Mouse (Mus musculus) heart, postnatal 0 days (tissue): ENCODE data around the gene Sp7. TPM values are rescaled to one million over a fixed set of nuclear protein-coding genes. Genes with fewer than 3 reads are reported as not detected.
A peak's percentile ranks its signal among the peaks of the same experiment; 100 is the strongest.

ENCODE experiments used
- ATAC-seq: fragments of 200-750 bp; cut with Nextera tagmentation; 2 replicates; pipeline ENCODE4 v1.8.0; 2017; ENCODE audit warnings: low read depth, moderate number of reproducible peaks, moderate library complexity; ENCODE audit not compliant: insufficient read depth
- DNase-seq: peaks from one replicate; pipeline ENCODE4 v3.0.0-alpha.2; 2016; ENCODE audit warnings: low spot score
- H3K27ac ChIP-seq: fragments of 300-500 bp; sonication (generic); 2 replicates; pipeline ENCODE4 v1.5.1; 2014; ENCODE audit warnings: low read depth, mild to moderate bottlenecking
- H3K27me3 ChIP-seq: fragments of 300-500 bp; sonication (generic); 2 replicates; pipeline ENCODE4 v1.6.1; 2014; ENCODE audit warnings: low read length, mixed read lengths; ENCODE audit not compliant: control insufficient read depth, insufficient read depth
- H3K36me3 ChIP-seq: fragments of 300-500 bp; sonication (generic); replicated peaks from 2 replicates; pipeline ENCODE4 v1.6.1; 2014; ENCODE audit warnings: low read length, mixed read lengths; ENCODE audit not compliant: control insufficient read depth, insufficient read depth
- H3K4me1 ChIP-seq: fragments of 300-500 bp; sonication (generic); 2 replicates; pipeline ENCODE4 v1.6.1; 2014; ENCODE audit warnings: antibody characterized with exemption; ENCODE audit not compliant: control insufficient read depth, insufficient read depth
- H3K4me2 ChIP-seq: fragments of 300-500 bp; sonication (generic); 2 replicates; pipeline ENCODE4 v1.6.1; 2014; ENCODE audit warnings: low read depth, mild to moderate bottlenecking, low read length, moderate library complexity
- H3K4me3 ChIP-seq: fragments of 300-500 bp; sonication (generic); 2 replicates; pipeline ENCODE4 v1.5.1; 2014; ENCODE audit warnings: low read depth, low read length
- H3K9ac ChIP-seq: fragments of 300-500 bp; sonication (generic); replicated peaks from 2 replicates; pipeline ENCODE4 v1.6.1; 2014; ENCODE audit warnings: low read depth, low read length, mixed read lengths
- H3K9me3 ChIP-seq: fragments of 300-500 bp; sonication (generic); replicated peaks from 2 replicates; pipeline ENCODE4 v1.6.1; 2016; ENCODE audit warnings: low read length; ENCODE audit not compliant: control insufficient read depth
- CTCF ChIP-seq: IDR thresholded peaks from 2 replicates; pipeline ENCODE4 v1.5.1; 2016; ENCODE audit warnings: antibody characterized with exemption, control low read depth, low read depth
- EP300 ChIP-seq: IDR thresholded peaks from 2 replicates; pipeline ENCODE4 v1.6.1; 2016; ENCODE audit warnings: antibody characterized with exemption, low read depth
- WGBS: fragments of 180-500 bp; shearing (Covaris S2); extraction: QIAGEN DNeasy Blood & Tissue Kit; methylation state at CpG from one replicate; pipeline ENCODE4 v1.1.7; 2014; 5-methylcytosine and 5-hydroxymethylcytosine counted together
- polyA plus RNA-seq: library from polyadenylated mRNA; unstranded; fragments of >200 nt; fragmentation: Nextera tagmentation; extraction: Ambion mirVana; gene quantifications from 2 replicates; pipeline ENCODE4 v1.2.1, GENCODE M21; 2015
- total RNA-seq: library from RNA; depleted of rRNA; stranded (reverse); fragments of >200 nt; gene quantifications from 2 replicates; pipeline ENCODE4 v1.2.3, GENCODE M21; 2014; ENCODE audit warnings: low replicate concordance

The Sp7 gene
- total and polyA plus RNA-seq, 2 experiments from 2014 or later: not detected

DNA sequence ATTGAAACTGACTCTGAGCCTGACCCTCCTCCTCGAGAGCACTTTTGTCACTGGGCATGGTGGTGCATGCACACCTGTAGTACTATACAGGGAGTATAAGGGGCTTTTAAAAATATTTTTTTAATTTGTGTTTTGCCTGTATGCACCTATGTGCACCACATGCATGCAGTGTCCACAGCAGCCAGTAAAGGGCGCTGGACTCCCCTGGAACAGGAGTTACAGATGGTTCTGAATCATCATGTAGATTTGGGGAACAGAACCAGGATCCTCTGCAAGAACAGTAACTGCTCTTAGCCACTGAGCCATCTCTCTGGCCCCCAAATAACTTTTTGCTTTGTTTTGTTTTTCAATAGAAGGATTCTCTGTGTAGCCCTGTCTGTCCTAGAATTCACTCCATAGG lies 14.8 kb downstream of the Sp7 start:
- no peak for ATAC-seq
- Histone ChIP-seq H3K9me3 (no peaks in the 10 kb centered on the region), H3K9ac (no peak overlapping the region), H3K4me3 (no peak overlapping the region), H3K4me2 (no peak overlapping the region), H3K27me3 (peaks cover 9% of the 10 kb centered on the region), H3K27ac (no peak overlapping the region), H3K36me3 (no peaks in the 10 kb centered on the region), H3K4me1 (peaks cover 20% of the 10 kb centered on the region)
- DNase-seq: no peak
- TF ChIP-seq EP300 (no peak), CTCF (peak; percentile 24)
- WGBS: 47% methylated on average over 2 of the region's 2 CpGs

- peaks cover 18% of the 10 kb centered on the region for H3K4me1 ChIP-seq
- peak overlapping the region; percentile 80 for H3K27ac ChIP-seq
- peak; percentile 42 for ATAC-seq
- H3K36me3 ChIP-seq: no peaks in the 10 kb centered on the region; the same call in 1 of the 2 replicates
- no peaks in the 10 kb centered on the region for H3K9me3 ChIP-seq
- no peak for DNase-seq
- H3K4me3 ChIP-seq: peak overlapping the region; percentile 85
- H3K27me3 ChIP-seq: peaks cover 2% of the 10 kb centered on the region; the same call in 1 of the 2 replicates
- 8% methylated on average over 11 of the region's 11 CpGs for WGBS
- H3K4me2 ChIP-seq: peak overlapping the region; percentile 90
- peak overlapping the region; percentile 52 for H3K9ac ChIP-seq
- no peak for TF ChIP-seq CTCF
- no peak for TF ChIP-seq EP300
Observed at GRCm38 (mm10) chr15:102350942-102351291, 16.1 kb downstream of the Sp7 start.

- peak; percentile 95 for DNase-seq
- Histone ChIP-seq H3K4me2 (peak within 1 kb of the TSS; percentile 90), H3K27ac (peak within 1 kb of the TSS; percentile 80), H3K4me1 (peaks cover 14% of the 10 kb centered on the region; the same call in 1 of the 2 replicates), H3K4me3 (peak within 1 kb of the TSS; percentile 85), H3K9me3 (no peaks in the 10 kb centered on the region), H3K9ac (peak within 1 kb of the TSS; percentile 81), H3K27me3 (no peaks in the 10 kb centered on the region), H3K36me3 (peaks cover 4% of the 10 kb centered on the region)
- under 1% methylated on average over 56 of the region's 56 CpGs for WGBS
- peak; percentile 89 for ATAC-seq
- TF ChIP-seq CTCF (peak; percentile 80), EP300 (no peak)
Observed at GRCm38 (mm10) chr15:102350138-102350941, 16.6 kb downstream of the Sp7 start, which contains the start of gene Aaas. Aaas (minus strand) TSS chr15:102350771.

- 67% methylated on average over 4 of the region's 4 CpGs for WGBS
- ATAC-seq: no peak
- Histone ChIP-seq H3K9me3 (no peaks in the 10 kb centered on the region), H3K27ac (no peak overlapping the region), H3K4me3 (no peak overlapping the region), H3K4me1 (peaks cover 10% of the 10 kb centered on the region; the same call in 1 of the 2 replicates), H3K9ac (no peak overlapping the region), H3K27me3 (no peaks in the 10 kb centered on the region), H3K36me3 (peaks cover 23% of the 10 kb centered on the region), H3K4me2 (no peak overlapping the region)
- DNase-seq: no peak
- no peak for TF ChIP-seq CTCF
- TF ChIP-seq EP300: no peak
Observed at GRCm38 (mm10) chr15:102346444-102346843, 20.5 kb downstream of the Sp7 start.

- DNase-seq (no peak), ATAC-seq (no peak)
- no peak for TF ChIP-seq CTCF
- no peak for TF ChIP-seq EP300
- H3K9ac ChIP-seq: no peak overlapping the region
- H3K27ac ChIP-seq: no peak overlapping the region
- no peak overlapping the region for H3K4me3 ChIP-seq
- no peaks in the 10 kb centered on the region for H3K27me3 ChIP-seq
- peaks cover 23% of the 10 kb centered on the region for H3K36me3 ChIP-seq
- no peak overlapping the region for H3K4me2 ChIP-seq
- 93% methylated on average over 3 of the region's 3 CpGs for WGBS
- no peaks in the 10 kb centered on the region for H3K9me3 ChIP-seq
- no peaks in the 10 kb centered on the region for H3K4me1 ChIP-seq
Observed at GRCm38 (mm10) chr15:102344490-102344889, 22.5 kb downstream of the Sp7 start.
